ENCODE assay signal across 8 mouse cellular contexts in the genomic region with DNA sequence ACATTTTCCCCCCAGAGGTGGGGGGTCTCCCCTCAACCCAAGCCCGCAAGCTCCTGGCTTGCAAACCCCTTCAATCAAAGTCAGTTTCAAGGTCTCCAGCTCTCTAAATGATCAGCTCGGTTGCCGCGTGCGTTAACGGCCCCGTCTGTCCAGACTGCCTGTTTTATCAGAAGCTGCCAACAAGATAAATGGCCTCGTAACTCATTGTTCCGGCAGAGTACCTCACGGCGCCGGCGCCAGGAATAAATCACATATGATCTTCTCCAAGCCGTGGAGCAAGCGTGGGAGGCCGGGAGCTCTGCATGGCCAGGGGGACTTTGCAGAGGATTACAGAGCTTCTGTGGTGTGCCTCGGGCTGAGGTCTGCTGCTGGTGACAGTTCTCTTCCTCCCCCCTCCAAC.
A peak's percentile ranks its signal among the peaks of the same experiment; 100 is the strongest.
DNase-seq lines count a peak whose midpoint lies in the region; ATAC-seq and TF ChIP-seq lines count a peak whose summit lies in the region.

No protein-coding gene starts in this region.

- H3K9ac ChIP-seq in hindbrain, embryonic 15.5 days = no peak overlapping the region
- H3K9ac ChIP-seq in neural tube, embryonic 14.5 days (replicated peaks; ENCODE audit: low read depth, low read length) = no peak overlapping the region
- no peak overlapping the region for H3K9ac ChIP-seq in liver, embryonic 12.5 days

- DNase-seq in lung, postnatal 10 days = peak; percentile 54
- no peak for DNase-seq in lung, adult 2 months
- DNase-seq in embryo, embryonic 9.5 days (ENCODE audit: extremely low spot score) = peak; percentile 54
- DNase-seq in thymus, postnatal 25 days = no peak

- 24% methylated on average over 17 of the region's 17 CpGs for WGBS in lung, adult 2 months
- 17% methylated on average over 17 of the region's 17 CpGs for WGBS in hindbrain, embryonic 15.5 days
- 7% methylated on average over 17 of the region's 17 CpGs for WGBS in neural tube, embryonic 14.5 days
- WGBS in liver, embryonic 12.5 days (ENCODE audit: insufficient replicate concordance) = 42% methylated on average over 17 of the region's 17 CpGs

- H3K36me3 ChIP-seq in hindbrain, embryonic 15.5 days = no peaks in the 10 kb centered on the region
- H3K36me3 ChIP-seq in neural tube, embryonic 14.5 days (ENCODE audit: control insufficient read depth, insufficient read depth, low read length) = no peaks in the 10 kb centered on the region
- H3K36me3 ChIP-seq in liver, embryonic 12.5 days = no peaks in the 10 kb centered on the region

- no peaks in the 10 kb centered on the region for H3K9me3 ChIP-seq in hindbrain, embryonic 15.5 days
- no peaks in the 10 kb centered on the region for H3K9me3 ChIP-seq in neural tube, embryonic 14.5 days (ENCODE audit: control insufficient read depth, low read length)
- no peaks in the 10 kb centered on the region for H3K9me3 ChIP-seq in liver, embryonic 12.5 days (replicated peaks)

- TF ChIP-seq POLR2A in lung, adult 2 months (IDR thresholded peaks at IDR 0.05; ENCODE audit: borderline replicate concordance, extremely low read depth, low read depth, low read length) = no peak

- no peak for TF ChIP-seq CTCF in lung, adult 2 months (IDR thresholded peaks at IDR 0.05; ENCODE audit: insufficient read depth, low read length)

- H3K4me2 ChIP-seq in hindbrain, embryonic 15.5 days = no peak overlapping the region; the same call in 1 of the 2 replicates
- H3K4me2 ChIP-seq in neural tube, embryonic 14.5 days (ENCODE audit: low read depth, low read length) = no peak overlapping the region
- H3K4me2 ChIP-seq in liver, embryonic 12.5 days = no peak overlapping the region

- H3K27me3 ChIP-seq in hindbrain, embryonic 15.5 days = no peaks in the 10 kb centered on the region
- H3K27me3 ChIP-seq in neural tube, embryonic 14.5 days (ENCODE audit: control insufficient read depth, insufficient read depth, low read length) = no peaks in the 10 kb centered on the region
- H3K27me3 ChIP-seq in liver, embryonic 12.5 days (replicated peaks) = peaks cover 12% of the 10 kb centered on the region

- no peak overlapping the region for H3K4me3 ChIP-seq in lung, adult 2 months (replicated peaks; ENCODE audit: extremely low read depth, low read depth, low read length)
- no peak overlapping the region for H3K4me3 ChIP-seq in hindbrain, embryonic 15.5 days
- H3K4me3 ChIP-seq in neural tube, embryonic 14.5 days (ENCODE audit: low read depth, low read length) = no peak overlapping the region
- H3K4me3 ChIP-seq in liver, embryonic 12.5 days = no peak overlapping the region

- ATAC-seq in hindbrain, embryonic 15.5 days (ENCODE audit: low FRiP score, low read depth) = peak; percentile 2; the same call in 1 of the 2 replicates
- ATAC-seq in neural tube, embryonic 14.5 days (ENCODE audit: low read depth) = no peak; the same call in 1 of the 2 replicates
- no peak for ATAC-seq in liver, embryonic 12.5 days
- no peak for ATAC-seq in granulocyte monocyte progenitor cell, adult 5-6 weeks (replicated peaks; ENCODE audit: poor library complexity, severe bottlenecking)

- H3K4me1 ChIP-seq in lung, adult 2 months (ENCODE audit: control insufficient read depth, insufficient read depth, low read length) = 0 out of 2 replicates have a peak, but pooled peaks cover 4% of the 10 kb centered on the region
- H3K4me1 ChIP-seq in hindbrain, embryonic 15.5 days (replicated peaks) = peaks cover 62% of the 10 kb centered on the region
- peaks cover 26% of the 10 kb centered on the region for H3K4me1 ChIP-seq in neural tube, embryonic 14.5 days (ENCODE audit: control insufficient read depth, insufficient read depth, low read length)
- H3K4me1 ChIP-seq in liver, embryonic 12.5 days = peaks cover 17% of the 10 kb centered on the region; the same call in 1 of the 2 replicates

- peak overlapping the region; percentile 80 for H3K27ac ChIP-seq in hindbrain, embryonic 15.5 days (replicated peaks)
- H3K27ac ChIP-seq in neural tube, embryonic 14.5 days (ENCODE audit: low read depth, low read length) = peak overlapping the region; percentile 80
- H3K27ac ChIP-seq in liver, embryonic 12.5 days = no peak overlapping the region

Comparison
In these comparisons a context has a peak if more than half of its experiments do, and no peak if none do; other contexts are left out.
1. DNase-seq: peak in lung, postnatal 10 days (single experiment) and embryo, embryonic 9.5 days (single experiment); none in lung, adult 2 months (single experiment) and thymus, postnatal 25 days (single experiment).